Mouse (Mus musculus) kidney, adult 2 months (tissue): ENCODE data around the gene 4930469K13Rik. TPM values are rescaled to one million over a fixed set of nuclear protein-coding genes. Genes with fewer than 3 reads are reported as not detected.

Experiments used
- DNase-seq: peaks from one replicate; pipeline ENCODE4 v3.0.0; 2021
- H3K27ac ChIP-seq: fragments of 200-500 bp; 2 replicates; pipeline ENCODE4 v1.5.1; 2012; ENCODE audit warnings: low read depth, low read length, control low read depth, inconsistent platforms; ENCODE audit not compliant: insufficient read depth
- H3K27me3 ChIP-seq: fragments of 200-500 bp; replicated peaks from 2 replicates; pipeline ENCODE4 v1.6.1; 2012; ENCODE audit warnings: mild to moderate bottlenecking, moderate library complexity, low read length, inconsistent platforms; ENCODE audit not compliant: control insufficient read depth, insufficient read depth
- H3K36me3 ChIP-seq: fragments of 200-500 bp; 2 replicates; pipeline ENCODE4 v1.6.1; 2012; ENCODE audit warnings: mild to moderate bottlenecking, moderate library complexity, low read length, inconsistent platforms; ENCODE audit not compliant: control insufficient read depth, insufficient read depth
- H3K4me1 ChIP-seq: fragments of 200-500 bp; 2 replicates; pipeline ENCODE4 v1.6.1; 2011; ENCODE audit warnings: low read length; ENCODE audit not compliant: control insufficient read depth, insufficient read depth
- H3K4me3 ChIP-seq: fragments of 200-500 bp; 2 replicates; pipeline ENCODE4 v1.5.1; 2011; ENCODE audit warnings: mild to moderate bottlenecking, low read depth, low read length, control low read depth; ENCODE audit not compliant: insufficient read depth
- CTCF ChIP-seq: fragments of 200-500 bp; conservative IDR thresholded peaks from 2 replicates; pipeline ENCODE4 v1.5.1; 2011; ENCODE audit warnings: low read depth, mild to moderate bottlenecking, control low read depth, low read length, moderate library complexity, mixed read lengths; ENCODE audit not compliant: insufficient read depth, insufficient read length
- POLR2A ChIP-seq: fragments of 200-500 bp; IDR thresholded peaks from one replicate; pipeline ENCODE4 v1.6.1; 2011; ENCODE audit warnings: low read depth, low read length, control low read depth
- WGBS: fragments of 180-500 bp; shearing (Covaris S2); methylation state at CpG from one replicate; pipeline ENCODE4 v1.1.7; 2018; 5-methylcytosine and 5-hydroxymethylcytosine counted together
- polyA plus RNA-seq: library from polyadenylated mRNA; depleted of rRNA; stranded (reverse); fragments of >200 nt; gene quantifications from 2 replicates; pipeline ENCODE4 v1.2.3, GENCODE M21; 2012

4930469K13Rik gene
- polyA plus RNA-seq, 1 experiment, result 3.5 TPM

DNA sequence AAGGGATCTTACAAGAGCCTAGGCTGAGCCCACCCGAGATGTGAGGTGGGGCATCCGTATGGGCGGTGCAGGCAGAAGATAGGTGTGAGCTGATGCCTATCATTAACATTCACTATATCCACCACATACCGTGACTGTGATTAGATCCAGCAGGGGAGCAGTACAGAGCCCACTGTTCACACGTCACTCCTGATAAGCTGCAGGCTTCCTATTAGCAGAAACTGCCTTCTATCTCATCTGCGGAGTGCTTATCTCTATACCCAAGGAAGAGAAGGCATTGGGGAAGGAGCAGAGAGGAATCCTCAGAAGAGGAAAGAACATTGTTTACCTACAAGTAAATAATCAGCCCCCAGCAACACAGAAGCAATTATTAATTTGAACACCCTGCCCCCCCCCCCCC lies 36.6 kb downstream of the 4930469K13Rik start:
- TF ChIP-seq POLR2A, result no peak
- TF ChIP-seq CTCF, result no peak
- no peak for DNase-seq
- Histone ChIP-seq H3K27ac (no peak overlapping the region), H3K4me1 (no peaks in the 10 kb centered on the region), H3K27me3 (no peaks in the 10 kb centered on the region), H3K36me3 (no peaks in the 10 kb centered on the region), H3K4me3 (no peak overlapping the region)
- 79% methylated on average over 6 of the region's 6 CpGs for WGBS

DNA sequence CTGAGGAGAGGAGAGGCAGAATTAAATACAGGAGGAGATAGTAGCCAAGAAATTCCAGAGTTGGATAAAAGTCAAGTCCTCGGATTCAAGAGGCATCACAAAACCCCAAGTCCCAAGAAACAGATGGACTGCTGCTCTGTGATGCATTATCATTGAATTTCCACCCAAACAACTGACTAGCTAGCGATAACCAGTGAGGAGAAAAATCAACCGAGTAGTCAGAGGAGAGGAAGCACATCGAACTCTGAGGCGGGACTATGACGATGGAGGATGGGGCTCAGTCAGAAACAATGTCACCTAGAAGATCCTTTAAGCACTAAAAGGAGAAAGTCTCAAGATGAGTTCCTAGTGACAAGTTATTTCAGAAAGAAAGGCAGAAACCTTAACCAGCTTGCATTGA lies 39.4 kb downstream of the 4930469K13Rik start:
- Histone ChIP-seq H3K4me1 (no peaks in the 10 kb centered on the region), H3K4me3 (no peak overlapping the region), H3K27me3 (no peaks in the 10 kb centered on the region), H3K27ac (no peak overlapping the region), H3K36me3 (no peaks in the 10 kb centered on the region)
- WGBS, result 87% methylated on average over 6 of the region's 6 CpGs
- TF ChIP-seq POLR2A (no peak), CTCF (no peak)
- no peak for DNase-seq

DNA sequence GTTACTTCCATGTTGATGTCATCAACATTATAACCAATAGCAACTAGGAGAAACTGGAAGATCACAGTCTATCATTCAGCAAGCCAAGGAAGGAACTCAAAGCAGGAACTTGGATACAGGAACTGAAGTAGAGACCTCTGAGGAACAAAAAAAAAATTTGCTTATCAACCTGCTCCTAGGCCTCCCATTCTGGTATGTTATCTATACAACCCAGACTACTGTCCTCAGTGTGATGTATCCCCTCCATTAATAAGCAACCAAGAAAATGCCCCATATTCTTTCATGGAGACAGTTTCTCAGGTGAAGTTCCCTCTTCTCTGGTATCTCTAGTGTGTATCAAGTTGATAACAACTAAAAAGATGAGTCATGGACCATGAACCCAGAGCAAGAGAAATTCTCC lies 40.0 kb downstream of the 4930469K13Rik start:
- Histone ChIP-seq H3K4me3 (no peak overlapping the region), H3K27me3 (no peaks in the 10 kb centered on the region), H3K36me3 (no peaks in the 10 kb centered on the region), H3K4me1 (no peaks in the 10 kb centered on the region), H3K27ac (no peak overlapping the region)
- DNase-seq, result no peak
- TF ChIP-seq POLR2A, result no peak
- no peak for TF ChIP-seq CTCF

DNA sequence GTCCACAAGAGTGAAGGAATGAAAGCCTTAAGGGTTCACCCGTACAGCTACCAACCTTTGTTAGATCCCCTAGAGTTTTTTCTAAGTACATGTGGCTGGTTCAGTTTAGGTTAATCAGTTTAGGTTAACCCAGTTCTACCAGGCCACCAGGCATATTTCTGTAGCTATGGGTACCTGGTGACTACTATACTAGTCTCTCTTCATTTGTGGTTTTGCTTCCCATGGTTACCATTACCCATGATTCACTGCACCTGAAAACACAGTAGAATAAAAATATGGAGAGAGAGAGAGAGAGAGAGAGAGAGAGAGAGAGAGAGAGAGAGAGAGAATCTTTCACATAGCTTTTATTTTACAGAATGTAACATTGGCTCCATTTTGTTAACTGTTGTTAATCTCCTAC lies 41.6 kb downstream of the 4930469K13Rik start:
- Histone ChIP-seq H3K4me3 (no peak overlapping the region), H3K4me1 (no peaks in the 10 kb centered on the region), H3K27me3 (no peaks in the 10 kb centered on the region), H3K36me3 (no peaks in the 10 kb centered on the region), H3K27ac (no peak overlapping the region)
- no peak for DNase-seq
- WGBS, result 87% methylated on average over 1 of the region's 1 CpGs
- TF ChIP-seq CTCF, result no peak
- no peak for TF ChIP-seq POLR2A

DNA sequence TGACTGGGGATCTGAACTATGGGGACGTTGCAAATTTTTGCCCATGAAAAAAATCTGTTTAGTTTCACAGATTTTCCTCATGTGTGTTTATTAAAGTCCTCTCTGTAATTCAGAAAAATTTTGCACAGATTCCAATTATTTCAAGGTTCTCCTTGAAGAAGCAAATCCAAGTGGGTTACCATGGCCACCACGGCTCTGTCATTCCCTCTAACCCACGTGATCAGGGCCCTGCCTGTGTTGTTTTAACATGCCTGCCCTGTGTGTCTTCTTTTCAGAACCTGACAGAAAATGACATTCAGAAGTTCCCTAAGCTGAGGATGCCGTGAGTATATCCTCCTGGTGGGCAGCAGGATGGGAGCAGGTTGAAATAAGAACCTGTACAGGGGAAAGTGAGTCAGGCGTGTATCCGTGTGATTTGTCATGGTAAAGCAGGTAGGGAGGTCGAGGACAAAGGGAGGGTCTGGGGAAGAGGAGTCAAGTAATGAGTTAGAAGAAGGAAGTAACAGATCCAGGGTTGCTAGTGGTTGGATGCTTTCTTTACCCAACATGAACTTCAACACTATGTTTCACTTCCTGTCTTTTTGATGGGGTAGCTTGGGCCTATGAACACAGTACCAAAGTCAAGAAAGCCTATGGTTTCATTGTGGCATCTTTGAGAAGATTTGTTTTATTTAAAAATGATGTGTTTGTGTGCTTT lies 44.2 kb downstream of the 4930469K13Rik start:
- no peaks in the 10 kb centered on the region for H3K4me1 ChIP-seq

DNA sequence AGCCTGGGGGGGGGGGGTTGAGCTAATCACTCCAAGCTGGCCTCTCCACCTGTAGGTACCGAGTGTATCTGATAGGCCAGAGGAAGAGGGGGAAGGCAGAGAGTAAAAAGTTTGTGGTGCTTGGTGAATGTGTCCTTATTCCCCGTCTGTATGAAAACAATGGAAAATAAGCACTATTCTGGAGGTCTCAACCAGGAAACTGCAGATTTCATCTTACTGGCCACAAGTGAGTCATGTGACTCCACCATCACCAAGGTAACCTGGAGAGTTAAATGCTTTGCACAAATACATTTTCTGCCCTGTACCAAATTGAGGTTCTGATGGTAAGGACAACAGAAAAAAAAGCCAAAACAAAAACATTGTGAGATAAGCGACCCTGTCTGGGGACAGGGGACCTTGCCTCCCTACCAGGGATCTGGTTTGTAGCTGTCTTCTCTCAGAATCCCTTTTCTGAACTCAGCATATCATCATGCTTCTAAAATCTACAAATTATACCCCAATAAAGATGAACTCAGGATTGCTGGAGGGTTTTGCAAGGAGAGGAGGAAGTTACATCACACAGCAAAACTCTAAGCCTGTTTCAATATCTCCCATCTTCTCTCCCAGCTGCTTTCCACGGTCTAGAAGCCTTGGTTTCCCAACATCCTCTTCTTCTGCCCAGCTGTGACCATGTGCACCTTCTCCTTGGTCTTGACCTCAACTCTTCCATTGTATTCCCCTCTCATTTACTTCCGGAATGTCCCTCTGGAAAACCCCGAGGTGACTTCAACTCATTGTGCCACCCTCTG lies 45.1 kb downstream of the 4930469K13Rik start:
- WGBS, result 77% methylated on average over 6 of the region's 6 CpGs
- no peak for TF ChIP-seq POLR2A
- TF ChIP-seq CTCF, result no peak
- H3K27ac ChIP-seq, result no peak overlapping the region
- no peak overlapping the region for H3K4me3 ChIP-seq
- no peaks in the 10 kb centered on the region for H3K36me3 ChIP-seq
- H3K4me1 ChIP-seq, result no peaks in the 10 kb centered on the region
- H3K27me3 ChIP-seq, result no peaks in the 10 kb centered on the region
- no peak for DNase-seq

More for the DNA sequence above, 44.2 kb downstream of the 4930469K13Rik start:
- H3K27ac ChIP-seq, result no peak overlapping the region
- TF ChIP-seq POLR2A, result no peak
- no peak for TF ChIP-seq CTCF
- H3K36me3 ChIP-seq, result no peaks in the 10 kb centered on the region
- WGBS, result 71% methylated on average over 7 of the region's 7 CpGs
- no peak overlapping the region for H3K4me3 ChIP-seq
- no peaks in the 10 kb centered on the region for H3K27me3 ChIP-seq
- no peak for DNase-seq

DNA sequence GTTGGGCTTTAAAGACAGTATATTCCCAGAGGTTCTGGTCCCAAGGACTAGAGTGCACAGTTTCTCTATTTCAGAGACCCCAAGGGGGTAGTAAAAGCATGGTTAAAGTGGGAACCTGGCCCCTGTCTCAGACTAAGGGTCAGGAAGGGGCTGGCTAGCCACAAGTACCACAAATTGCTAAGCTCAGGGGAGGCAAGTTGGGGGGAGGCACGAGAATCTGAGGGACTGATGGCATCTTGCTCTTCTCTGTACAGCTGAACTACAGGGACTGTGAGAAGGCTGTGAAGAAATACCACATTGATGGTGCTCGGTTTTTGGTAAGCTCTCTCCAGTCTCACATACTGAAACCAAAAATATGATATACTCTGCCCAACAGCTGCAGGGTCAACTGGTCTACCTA lies 47.7 kb downstream of the 4930469K13Rik start:
- Histone ChIP-seq H3K27ac (no peak overlapping the region), H3K4me3 (no peak overlapping the region), H3K4me1 (no peaks in the 10 kb centered on the region), H3K27me3 (no peaks in the 10 kb centered on the region), H3K36me3 (no peaks in the 10 kb centered on the region)
- TF ChIP-seq CTCF, result no peak
- TF ChIP-seq POLR2A, result no peak
- DNase-seq, result no peak
- 73% methylated on average over 2 of the region's 2 CpGs for WGBS
